Mouse (Mus musculus) midbrain, embryonic 16.5 days (tissue): ENCODE data around the gene Pald1. TPM values are rescaled to one million over a fixed set of nuclear protein-coding genes. Genes with fewer than 3 reads are reported as not detected.
A peak's percentile ranks its signal among the peaks of the same experiment; 100 is the strongest.

Experiments
- ATAC-seq: fragments of 200-750 bp; cut with Nextera tagmentation; 2 replicates; pipeline ENCODE4 v1.8.0; 2017; ENCODE audit warnings: moderate TSS enrichment
- H3K27ac ChIP-seq: fragments of 300-500 bp; sonication (generic); 2 replicates; pipeline ENCODE4 v1.5.1; 2014; ENCODE audit warnings: mild to moderate bottlenecking, low read length, mixed read lengths
- H3K27me3 ChIP-seq: fragments of 300-500 bp; sonication (generic); 2 replicates; pipeline ENCODE4 v1.6.1; 2014; ENCODE audit warnings: low read depth, low read length, mixed read lengths; ENCODE audit not compliant: control insufficient read depth, insufficient read depth
- H3K36me3 ChIP-seq: fragments of 300-500 bp; sonication (generic); 2 replicates; pipeline ENCODE4 v1.6.1; 2014; ENCODE audit warnings: mild to moderate bottlenecking, low read length, moderate library complexity, mixed read lengths; ENCODE audit not compliant: control insufficient read depth, insufficient read depth
- H3K4me1 ChIP-seq: fragments of 300-500 bp; sonication (generic); 2 replicates; pipeline ENCODE4 v1.6.1; 2014; ENCODE audit warnings: mild to moderate bottlenecking, low read length, mixed read lengths; ENCODE audit not compliant: control insufficient read depth, insufficient read depth
- H3K4me2 ChIP-seq: fragments of 300-500 bp; sonication (generic); 2 replicates; pipeline ENCODE4 v1.6.1; 2014; ENCODE audit warnings: mild to moderate bottlenecking, low read length, mixed read lengths
- H3K4me3 ChIP-seq: fragments of 300-500 bp; sonication (generic); 2 replicates; pipeline ENCODE4 v1.5.1; 2014; ENCODE audit warnings: low read depth, mild to moderate bottlenecking, low read length, moderate library complexity, mixed read lengths
- H3K9ac ChIP-seq: fragments of 300-500 bp; sonication (generic); 2 replicates; pipeline ENCODE4 v1.6.1; 2014; ENCODE audit warnings: low read depth, low read length, mixed read lengths
- H3K9me3 ChIP-seq: fragments of 300-500 bp; sonication (generic); replicated peaks from 2 replicates; pipeline ENCODE4 v1.6.1; 2014; ENCODE audit warnings: mild to moderate bottlenecking, low read length, mixed read lengths; ENCODE audit not compliant: control insufficient read depth, poor library complexity, severe bottlenecking
- WGBS: fragments of 180-500 bp; shearing (Covaris S2); extraction: QIAGEN DNeasy Blood & Tissue Kit; methylation state at CpG from one replicate; pipeline ENCODE4 v1.1.7; 2014; 5-methylcytosine and 5-hydroxymethylcytosine counted together
- polyA plus RNA-seq: library from polyadenylated mRNA; unstranded; fragments of >200 nt; fragmentation: Nextera tagmentation; extraction: Ambion mirVana; gene quantifications from 2 replicates; pipeline ENCODE4 v1.2.1, GENCODE M21; 2015

The Pald1 gene
- polyA plus RNA-seq, 1 experiment from 2014 or later, result 20.6 TPM

DNA sequence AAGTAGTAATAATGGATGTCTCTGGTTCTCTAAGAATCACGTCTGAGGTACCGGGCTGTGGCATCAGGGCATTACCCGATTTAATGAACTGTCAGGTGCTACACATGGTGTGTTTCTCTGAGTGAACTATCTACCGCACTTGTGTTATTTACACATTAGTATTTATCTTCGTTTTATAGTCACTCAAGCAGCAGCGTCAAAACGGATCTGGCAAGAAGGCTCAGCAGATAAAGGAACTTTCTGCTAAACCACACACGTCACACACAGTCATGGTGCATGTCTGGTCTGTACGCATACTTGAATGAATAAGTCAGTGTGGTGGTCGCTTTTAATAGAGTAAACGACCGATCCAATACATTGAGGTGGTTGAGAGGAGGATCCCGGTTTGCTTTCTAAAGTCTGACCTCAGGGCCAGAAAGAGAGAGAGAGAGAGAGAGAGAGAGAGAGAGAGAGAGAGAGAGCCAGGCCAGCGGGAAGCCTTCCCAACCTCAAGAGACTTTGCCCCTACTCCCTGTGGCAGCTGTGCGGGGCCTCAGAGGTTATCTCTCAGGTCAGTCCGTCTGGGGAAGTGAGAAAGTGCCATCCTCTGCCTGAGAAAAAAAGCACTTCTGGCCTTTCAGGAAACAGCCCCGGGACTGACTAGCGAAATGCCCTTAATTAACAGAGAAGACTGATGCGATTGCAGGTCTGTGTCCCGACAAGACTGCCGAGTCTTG is 29.7 kb upstream of the Pald1 start:
- peaks cover 3% of the 10 kb centered on the region for H3K4me1 ChIP-seq
- WGBS, result 65% methylated on average over 21 of the region's 21 CpGs
- ATAC-seq, result no peak

DNA sequence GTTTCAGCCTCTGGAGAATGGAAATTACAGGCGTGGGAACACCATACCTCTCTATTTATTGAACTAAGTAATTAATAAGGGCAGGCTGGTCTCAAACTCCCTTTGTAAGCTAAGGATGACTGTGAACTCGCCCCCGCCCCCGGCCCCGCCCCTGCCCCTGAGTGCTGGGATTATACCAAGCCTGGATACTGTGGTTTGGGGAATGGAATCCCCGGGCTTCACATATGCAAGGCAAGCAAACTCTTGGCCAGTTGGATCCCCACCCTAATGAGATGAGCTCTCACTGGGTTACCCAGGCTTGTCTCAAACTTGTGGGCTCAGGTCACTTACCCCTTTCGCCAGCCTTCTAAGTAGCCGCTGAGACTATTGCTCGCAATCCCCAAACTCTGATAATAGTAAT is 26.9 kb upstream of the Pald1 start:
- WGBS, result 22% methylated on average over 9 of the region's 9 CpGs
- ATAC-seq, result no peak
- Histone ChIP-seq H3K4me1 (peaks cover 3% of the 10 kb centered on the region; the same call in 1 of the 2 replicates), H3K4me2 (no peak overlapping the region), H3K27ac (no peak overlapping the region), H3K27me3 (peaks cover 3% of the 10 kb centered on the region; the same call in 1 of the 2 replicates), H3K9ac (no peak overlapping the region), H3K36me3 (no peaks in the 10 kb centered on the region), H3K9me3 (no peaks in the 10 kb centered on the region), H3K4me3 (no peak overlapping the region)

More for the DNA sequence above, 29.7 kb upstream of the Pald1 start:
- no peak overlapping the region for H3K4me2 ChIP-seq
- no peaks in the 10 kb centered on the region for H3K9me3 ChIP-seq
- peaks cover 10% of the 10 kb centered on the region for H3K27me3 ChIP-seq
- H3K36me3 ChIP-seq, result no peaks in the 10 kb centered on the region
- H3K27ac ChIP-seq, result no peak overlapping the region
- H3K9ac ChIP-seq, result no peak overlapping the region
- H3K4me3 ChIP-seq, result no peak overlapping the region

DNA sequence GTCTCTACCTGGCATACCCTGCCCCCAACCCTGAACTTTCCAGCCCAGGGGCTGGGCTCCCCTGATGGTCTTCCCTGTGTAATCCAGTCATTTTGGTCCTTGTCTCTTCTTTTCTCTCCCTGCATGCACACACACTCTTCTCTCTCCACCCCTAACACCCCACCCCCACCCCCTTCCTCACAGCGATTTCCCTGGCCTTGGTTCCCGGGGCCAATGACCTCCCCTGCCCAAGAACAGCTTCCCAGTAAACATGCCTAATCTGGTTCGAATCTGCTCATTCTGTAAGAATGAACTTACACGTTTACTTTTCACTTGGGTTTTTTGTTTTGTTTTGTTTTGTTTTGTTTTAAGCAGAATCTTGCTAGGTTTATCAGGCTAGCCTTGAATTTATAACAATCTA is 26.4 kb upstream of the Pald1 start:
- no peak overlapping the region for H3K27ac ChIP-seq
- no peak overlapping the region for H3K9ac ChIP-seq
- H3K9me3 ChIP-seq, result no peaks in the 10 kb centered on the region
- H3K4me2 ChIP-seq, result no peak overlapping the region
- H3K36me3 ChIP-seq, result no peaks in the 10 kb centered on the region
- H3K4me1 ChIP-seq, result peaks cover 3% of the 10 kb centered on the region; the same call in 1 of the 2 replicates
- WGBS, result 5% methylated on average over 4 of the region's 4 CpGs
- no peak for ATAC-seq
- no peak overlapping the region for H3K4me3 ChIP-seq
- peaks cover 3% of the 10 kb centered on the region; the same call in 1 of the 2 replicates for H3K27me3 ChIP-seq

DNA sequence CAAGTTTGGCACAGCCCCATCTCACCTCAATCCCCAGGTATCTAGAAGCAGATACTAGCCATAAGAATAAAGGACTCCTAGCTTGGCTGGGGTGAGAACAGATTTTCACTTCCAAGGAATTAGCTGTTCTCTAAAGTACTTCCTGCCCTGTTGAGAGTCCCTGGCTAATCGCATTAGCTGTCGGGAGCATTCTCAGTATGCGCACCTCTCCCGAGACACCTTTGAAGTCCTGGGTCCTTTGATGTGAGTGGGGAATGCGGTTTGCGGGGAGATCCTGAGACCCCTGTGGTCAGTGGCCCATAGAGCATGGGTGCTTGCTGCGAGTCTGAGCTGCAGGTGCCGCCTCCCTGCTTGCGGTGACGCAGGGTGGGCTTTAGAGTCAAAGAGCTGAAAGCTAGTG is 22.6 kb upstream of the Pald1 start:
- WGBS, result 6% methylated on average over 10 of the region's 10 CpGs
- Histone ChIP-seq H3K4me1 (peaks cover 3% of the 10 kb centered on the region; the same call in 1 of the 2 replicates), H3K9me3 (no peaks in the 10 kb centered on the region), H3K4me3 (no peak overlapping the region), H3K36me3 (no peaks in the 10 kb centered on the region), H3K4me2 (no peak overlapping the region), H3K27ac (no peak overlapping the region), H3K9ac (no peak overlapping the region), H3K27me3 (peaks cover 3% of the 10 kb centered on the region; the same call in 1 of the 2 replicates)
- no peak for ATAC-seq

DNA sequence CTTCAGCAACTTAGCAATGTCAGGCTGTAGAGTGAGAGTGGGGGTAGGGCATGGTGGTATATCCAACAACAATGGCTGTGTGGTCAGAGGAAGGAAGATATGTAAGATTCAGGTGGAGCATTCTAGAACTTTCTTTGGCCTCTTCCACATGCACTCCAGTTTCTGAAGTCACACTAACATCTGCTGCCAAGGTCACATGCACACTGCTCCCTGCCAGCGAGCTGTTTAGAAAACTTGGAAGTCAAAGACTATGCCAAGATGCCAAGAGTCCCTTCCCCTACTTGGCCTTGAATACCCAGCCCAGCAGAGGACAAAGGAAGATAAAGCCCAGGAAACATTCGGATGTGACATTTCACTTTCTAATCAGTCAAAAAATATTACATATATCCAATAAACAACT is 19.6 kb upstream of the Pald1 start:
- no peaks in the 10 kb centered on the region for H3K9me3 ChIP-seq
- H3K36me3 ChIP-seq, result no peaks in the 10 kb centered on the region
- no peak for ATAC-seq
- H3K4me1 ChIP-seq, result peaks cover 3% of the 10 kb centered on the region; the same call in 1 of the 2 replicates
- peaks cover 3% of the 10 kb centered on the region; the same call in 1 of the 2 replicates for H3K27me3 ChIP-seq
- H3K4me2 ChIP-seq, result no peak overlapping the region
- no peak overlapping the region for H3K9ac ChIP-seq
- WGBS, result 87% methylated on average over 2 of the region's 2 CpGs
- no peak overlapping the region for H3K27ac ChIP-seq
- H3K4me3 ChIP-seq, result no peak overlapping the region

DNA sequence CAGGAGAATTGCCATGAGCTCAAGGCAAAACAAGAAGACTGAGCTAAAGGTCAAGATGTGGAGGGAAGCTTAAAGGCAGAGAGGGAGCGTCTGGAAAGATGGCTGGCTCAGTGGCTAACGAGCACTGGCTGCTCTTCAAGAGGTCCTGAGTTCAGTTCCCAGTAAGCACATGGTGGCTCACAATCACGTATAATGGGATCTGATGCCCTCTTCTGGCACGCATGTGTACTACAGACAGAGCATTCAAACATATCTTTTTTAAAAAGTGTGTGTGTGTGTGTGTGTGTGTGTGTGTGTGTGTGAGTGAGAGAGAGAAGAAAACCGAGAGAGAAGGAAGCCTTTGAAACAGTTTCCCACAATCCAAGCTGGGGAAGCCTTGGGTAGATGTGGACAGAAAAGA is 19.1 kb upstream of the Pald1 start:
- H3K27ac ChIP-seq, result no peak overlapping the region
- peaks cover 3% of the 10 kb centered on the region; the same call in 1 of the 2 replicates for H3K27me3 ChIP-seq
- no peaks in the 10 kb centered on the region for H3K9me3 ChIP-seq
- H3K36me3 ChIP-seq, result no peaks in the 10 kb centered on the region
- peaks cover 3% of the 10 kb centered on the region; the same call in 1 of the 2 replicates for H3K4me1 ChIP-seq
- no peak overlapping the region for H3K4me2 ChIP-seq
- no peak for ATAC-seq
- no peak overlapping the region for H3K9ac ChIP-seq
- WGBS, result 75% methylated on average over 5 of the region's 5 CpGs
- no peak overlapping the region for H3K4me3 ChIP-seq

DNA sequence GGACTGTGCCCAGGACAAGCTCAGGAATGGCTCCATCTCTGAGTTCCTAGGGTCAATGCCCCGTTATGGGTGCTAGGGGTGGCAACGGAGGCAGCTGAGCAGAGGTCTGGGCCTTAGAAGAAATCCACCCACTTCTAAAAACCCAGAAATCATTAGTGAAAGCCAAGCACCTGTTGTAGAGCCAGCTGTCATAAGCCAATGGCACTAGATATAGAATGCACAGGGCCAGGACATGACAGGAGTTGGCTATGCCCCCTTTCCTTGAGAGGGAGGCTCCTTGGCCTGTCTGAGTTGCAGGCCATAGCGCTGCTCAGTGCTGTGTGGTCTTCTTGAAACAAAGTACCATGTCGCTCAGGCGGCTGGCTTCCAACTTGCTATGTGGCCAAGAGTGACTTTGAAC is 17.1 kb upstream of the Pald1 start:
- Histone ChIP-seq H3K9me3 (no peaks in the 10 kb centered on the region), H3K4me2 (no peak overlapping the region), H3K4me3 (no peak overlapping the region), H3K9ac (no peak overlapping the region), H3K4me1 (no peaks in the 10 kb centered on the region), H3K36me3 (no peaks in the 10 kb centered on the region), H3K27ac (no peak overlapping the region), H3K27me3 (no peaks in the 10 kb centered on the region)
- ATAC-seq, result no peak
- 87% methylated on average over 5 of the region's 5 CpGs for WGBS

DNA sequence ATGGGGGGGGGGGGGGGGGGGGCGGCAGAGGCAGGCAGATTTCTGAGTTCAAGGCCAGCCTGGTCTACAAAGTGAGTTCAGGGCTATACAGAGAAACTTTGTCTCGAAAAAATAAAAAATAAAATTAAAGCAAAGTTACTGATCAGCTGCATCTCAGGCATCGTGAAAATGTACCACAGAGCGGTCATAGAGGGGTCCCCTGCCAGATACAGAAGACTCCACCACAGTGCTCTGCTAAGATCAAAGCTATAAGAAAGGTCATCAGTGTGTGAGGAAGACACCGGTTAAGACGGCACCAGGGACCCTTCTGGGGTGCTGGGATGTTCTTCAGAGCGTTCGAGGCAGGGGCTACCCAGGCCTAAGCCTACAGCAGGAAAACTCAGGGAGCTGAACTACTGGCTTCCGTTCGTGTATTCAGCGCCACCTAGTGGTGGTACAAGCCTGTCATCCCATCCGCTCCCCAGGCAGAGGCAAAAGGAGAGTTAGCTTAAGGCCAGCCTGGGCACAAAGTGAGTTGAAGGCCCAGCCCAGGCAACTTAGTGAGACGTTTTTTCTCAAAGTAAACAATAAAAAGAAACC is 15.9 kb upstream of the Pald1 start:
- H3K4me3 ChIP-seq, result no peak overlapping the region
- no peak overlapping the region for H3K27ac ChIP-seq
- peak; percentile 88 for ATAC-seq
- no peak overlapping the region for H3K4me2 ChIP-seq
- WGBS, result 19% methylated on average over 12 of the region's 13 CpGs
- H3K4me1 ChIP-seq, result no peaks in the 10 kb centered on the region
- no peaks in the 10 kb centered on the region for H3K27me3 ChIP-seq
- no peaks in the 10 kb centered on the region for H3K36me3 ChIP-seq
- H3K9ac ChIP-seq, result no peak overlapping the region
- H3K9me3 ChIP-seq, result no peaks in the 10 kb centered on the region

DNA sequence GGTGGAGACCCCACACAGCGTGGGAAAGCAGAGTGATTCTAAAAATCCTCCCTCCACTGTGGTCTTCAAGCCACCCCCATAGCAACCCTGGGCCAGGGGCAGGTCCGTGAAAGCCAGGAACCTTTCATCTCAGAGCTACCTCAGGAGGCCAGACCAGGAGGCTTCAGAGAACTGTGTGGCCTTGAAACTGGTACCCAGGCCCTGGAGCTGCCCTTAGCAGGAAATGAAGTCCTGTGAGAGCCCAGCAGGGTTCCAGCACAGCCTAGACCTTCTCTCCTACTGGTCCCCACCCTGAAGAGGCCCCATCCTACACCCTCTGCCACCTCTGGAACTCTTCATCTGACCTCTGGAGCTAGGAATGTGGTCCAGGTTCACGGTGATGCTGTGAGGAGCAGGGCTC is 14.8 kb upstream of the Pald1 start:
- no peaks in the 10 kb centered on the region for H3K4me1 ChIP-seq
- H3K9me3 ChIP-seq, result no peaks in the 10 kb centered on the region
- WGBS, result 43% methylated on average over 3 of the region's 3 CpGs
- H3K9ac ChIP-seq, result no peak overlapping the region
- H3K36me3 ChIP-seq, result no peaks in the 10 kb centered on the region
- no peak overlapping the region for H3K27ac ChIP-seq
- no peak overlapping the region for H3K4me3 ChIP-seq
- H3K4me2 ChIP-seq, result no peak overlapping the region
- no peak for ATAC-seq
- H3K27me3 ChIP-seq, result no peaks in the 10 kb centered on the region
